Mouse (Mus musculus): Measurements from ENCODE around the gene Nfatc2. TPM values are rescaled to one million over a fixed set of nuclear protein-coding genes. Genes with fewer than 3 reads are reported as not detected.
A peak's percentile ranks its signal among the peaks of the same experiment; 100 is the strongest.

Nfatc2 gene
- polyA plus RNA-seq, 1 experiment from 2014 or later = 2.6 TPM

DNA sequence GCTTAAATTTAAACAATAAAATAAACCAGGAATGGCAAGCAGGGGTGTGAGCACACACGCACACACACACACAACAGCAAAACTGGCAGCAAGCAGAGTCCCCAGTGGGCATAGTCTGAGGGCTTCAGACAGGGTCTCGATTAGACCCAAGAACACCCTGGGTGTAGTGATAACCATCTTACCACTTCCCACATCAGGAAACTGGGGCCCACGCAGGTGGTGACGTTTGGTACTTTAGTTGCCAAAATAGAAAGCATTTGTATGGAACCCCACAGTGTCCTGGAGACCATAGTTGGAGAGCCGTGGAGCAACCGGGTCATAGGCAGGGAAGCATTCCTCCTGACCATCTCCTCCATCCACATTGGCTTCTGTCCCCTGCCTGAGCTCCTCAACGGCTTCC lies 5.8 kb downstream of the Nfatc2 start:
- no peak for DNase-seq

DNA sequence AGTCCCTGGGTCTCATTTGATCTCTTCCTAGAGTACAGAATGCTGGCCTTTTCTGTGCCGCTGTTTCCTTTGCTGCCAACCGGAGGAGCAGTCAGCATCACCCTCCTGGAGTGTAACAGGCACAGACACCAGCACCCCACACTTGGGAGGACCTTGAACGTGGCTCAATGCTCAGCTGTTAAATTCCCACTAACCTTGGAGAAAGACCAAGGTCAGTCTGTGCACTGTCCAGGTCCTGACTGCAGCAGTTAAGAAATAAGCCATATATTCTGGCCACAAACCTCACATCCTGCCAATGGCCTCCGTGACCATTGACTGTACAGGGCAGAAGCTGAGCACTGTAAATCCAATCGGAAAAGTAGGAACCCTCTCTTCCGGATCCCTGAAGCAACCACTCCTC lies 7.8 kb downstream of the Nfatc2 start:
- Histone ChIP-seq H3K9ac (replicated peaks; ENCODE audit: low read length) (no peak overlapping the region), H3K4me3 (replicated peaks; ENCODE audit: low read depth, low read length) (no peak overlapping the region), H3K9me3 (ENCODE audit: control insufficient read depth, low read length) (no peaks in the 10 kb centered on the region), H3K27me3 (ENCODE audit: control insufficient read depth, insufficient read depth, low read length) (peaks cover 16% of the 10 kb centered on the region), H3K4me1 (ENCODE audit: control insufficient read depth, insufficient read depth, low read length) (peaks cover 18% of the 10 kb centered on the region), H3K36me3 (ENCODE audit: control insufficient read depth, insufficient read depth, low read length) (no peaks in the 10 kb centered on the region), H3K4me2 (ENCODE audit: low read length) (no peak overlapping the region), H3K27ac (replicated peaks; ENCODE audit: low read depth, low read length) (no peak overlapping the region)
- ATAC-seq (ENCODE audit: low FRiP score, low TSS enrichment) = no peak
- no peak for DNase-seq
- WGBS = 84% methylated on average over 6 of the region's 6 CpGs

More for the DNA sequence above, 5.8 kb downstream of the Nfatc2 start:
- Histone ChIP-seq H3K4me1 (ENCODE audit: control insufficient read depth, insufficient read depth, low read length) (peaks cover 3% of the 10 kb centered on the region; the same call in 1 of the 2 replicates), H3K36me3 (ENCODE audit: control insufficient read depth, insufficient read depth, low read length) (no peaks in the 10 kb centered on the region), H3K27me3 (ENCODE audit: control insufficient read depth, insufficient read depth, low read length) (peaks cover 8% of the 10 kb centered on the region; the same call in 1 of the 2 replicates), H3K9me3 (ENCODE audit: control insufficient read depth, low read length) (no peaks in the 10 kb centered on the region), H3K4me3 (replicated peaks; ENCODE audit: low read depth, low read length) (no peak overlapping the region), H3K9ac (replicated peaks; ENCODE audit: low read length) (no peak overlapping the region), H3K4me2 (ENCODE audit: low read length) (no peak overlapping the region), H3K27ac (replicated peaks; ENCODE audit: low read depth, low read length) (no peak overlapping the region)
- 82% methylated on average over 7 of the region's 7 CpGs for WGBS
- no peak for ATAC-seq (ENCODE audit: low FRiP score, low TSS enrichment)

DNA sequence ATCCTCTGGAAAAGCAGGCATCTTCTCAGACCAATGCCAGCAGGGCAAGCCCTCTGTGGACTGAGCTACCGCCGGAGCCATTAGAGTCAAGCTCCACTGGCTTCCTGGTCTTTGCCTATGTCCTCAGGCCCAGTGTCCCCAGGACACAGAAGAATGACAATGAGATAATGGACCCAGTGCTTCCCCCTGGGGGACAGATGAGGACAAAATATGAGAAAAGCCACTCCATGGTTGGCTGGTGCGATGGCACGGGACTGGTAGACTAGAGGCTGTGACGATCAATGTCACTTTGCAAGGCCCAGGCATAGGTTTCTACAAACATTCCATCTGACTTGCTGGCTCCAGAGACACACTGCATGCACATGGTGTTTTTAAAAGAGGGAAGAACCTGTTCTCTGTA lies 8.5 kb downstream of the Nfatc2 start:
- no peak overlapping the region for H3K27ac ChIP-seq (replicated peaks; ENCODE audit: low read depth, low read length)
- peaks cover 21% of the 10 kb centered on the region for H3K4me1 ChIP-seq (ENCODE audit: control insufficient read depth, insufficient read depth, low read length)
- H3K4me3 ChIP-seq (replicated peaks; ENCODE audit: low read depth, low read length) = no peak overlapping the region
- peaks cover 16% of the 10 kb centered on the region for H3K27me3 ChIP-seq (ENCODE audit: control insufficient read depth, insufficient read depth, low read length)
- H3K4me2 ChIP-seq (ENCODE audit: low read length) = no peak overlapping the region
- H3K36me3 ChIP-seq (ENCODE audit: control insufficient read depth, insufficient read depth, low read length) = no peaks in the 10 kb centered on the region
- no peaks in the 10 kb centered on the region for H3K9me3 ChIP-seq (ENCODE audit: control insufficient read depth, low read length)
- WGBS = 78% methylated on average over 5 of the region's 5 CpGs
- H3K9ac ChIP-seq (replicated peaks; ENCODE audit: low read length) = no peak overlapping the region
- ATAC-seq (ENCODE audit: low FRiP score, low TSS enrichment) = no peak
- DNase-seq = no peak

DNA sequence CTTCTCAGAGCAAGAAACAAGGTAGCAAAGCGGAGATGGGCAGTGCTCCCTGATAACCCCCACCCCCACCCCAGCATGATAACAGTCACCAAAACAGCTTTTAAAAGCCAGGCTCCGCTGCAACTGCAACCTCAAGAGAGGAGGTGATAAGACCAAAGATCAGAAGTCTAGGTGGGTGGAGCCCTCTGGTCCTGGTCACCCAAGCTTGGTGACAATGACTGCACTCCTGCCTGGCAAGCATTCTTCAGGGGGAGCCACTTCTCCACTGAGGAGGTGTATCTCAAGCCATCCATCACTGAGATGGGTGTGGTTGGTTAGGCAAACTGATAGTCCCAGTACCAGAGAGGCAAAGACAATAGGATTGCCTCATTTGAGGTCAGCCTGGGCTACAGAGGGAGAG lies 10.4 kb downstream of the Nfatc2 start:
- Histone ChIP-seq H3K27me3 (ENCODE audit: control insufficient read depth, insufficient read depth, low read length) (peaks cover 16% of the 10 kb centered on the region), H3K27ac (replicated peaks; ENCODE audit: low read depth, low read length) (no peak overlapping the region), H3K4me3 (replicated peaks; ENCODE audit: low read depth, low read length) (no peak overlapping the region), H3K9ac (replicated peaks; ENCODE audit: low read length) (no peak overlapping the region), H3K9me3 (ENCODE audit: control insufficient read depth, low read length) (no peaks in the 10 kb centered on the region), H3K36me3 (ENCODE audit: control insufficient read depth, insufficient read depth, low read length) (no peaks in the 10 kb centered on the region), H3K4me2 (ENCODE audit: low read length) (no peak overlapping the region), H3K4me1 (ENCODE audit: control insufficient read depth, insufficient read depth, low read length) (peaks cover 23% of the 10 kb centered on the region)
- 72% methylated on average over 2 of the region's 2 CpGs for WGBS
- no peak for ATAC-seq (ENCODE audit: low FRiP score, low TSS enrichment)
- no peak for DNase-seq

DNA sequence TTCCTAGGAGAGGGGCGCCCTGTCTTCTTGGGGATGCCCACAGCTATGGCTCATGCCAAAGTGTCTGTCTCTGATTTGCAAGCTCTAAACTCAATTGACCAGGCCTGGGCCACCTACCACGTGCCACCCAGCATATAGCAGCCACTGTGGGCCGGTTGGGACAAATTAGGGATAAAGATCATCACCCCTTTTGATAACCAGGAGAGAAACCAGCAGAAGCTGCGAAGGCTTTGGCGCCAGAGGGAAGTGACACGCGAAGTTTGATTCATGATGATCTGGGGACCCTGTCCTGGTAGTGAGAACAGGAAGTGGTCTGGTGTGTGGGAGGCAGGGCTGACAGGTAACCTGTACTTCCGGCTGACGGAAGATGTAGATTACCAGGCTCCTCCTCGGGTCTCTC lies 10.9 kb downstream of the Nfatc2 start:
- 53% methylated on average over 10 of the region's 10 CpGs for WGBS

DNA sequence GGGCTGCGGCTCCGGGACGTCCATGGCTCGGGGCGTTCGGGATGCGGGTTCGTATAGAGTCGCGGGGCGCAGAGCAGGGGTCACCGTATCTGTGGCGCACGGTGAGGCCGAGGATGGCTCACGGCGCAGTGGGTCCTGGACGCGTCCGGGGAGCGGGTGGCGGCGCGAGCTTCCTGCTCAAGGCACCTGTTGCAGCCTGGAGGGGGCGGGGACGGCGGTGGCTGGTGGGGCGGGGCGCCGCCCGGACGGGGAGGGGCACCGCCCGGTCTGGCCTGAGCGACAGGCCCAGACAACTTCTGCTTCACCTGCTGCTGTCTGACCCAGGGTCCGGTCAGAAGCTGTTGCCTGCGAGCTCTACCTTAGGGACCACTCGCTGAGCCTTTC lies 11.3 kb downstream of the Nfatc2 start:
- peak overlapping the region; percentile 59 for H3K4me2 ChIP-seq (ENCODE audit: low read length)

More for the DNA sequence above, 10.9 kb downstream of the Nfatc2 start:
- Histone ChIP-seq H3K4me3 (replicated peaks; ENCODE audit: low read depth, low read length) (peak overlapping the region; percentile 28), H3K27ac (replicated peaks; ENCODE audit: low read depth, low read length) (no peak overlapping the region), H3K4me2 (ENCODE audit: low read length) (peak overlapping the region; percentile 59), H3K27me3 (ENCODE audit: control insufficient read depth, insufficient read depth, low read length) (peaks cover 16% of the 10 kb centered on the region), H3K9me3 (ENCODE audit: control insufficient read depth, low read length) (no peaks in the 10 kb centered on the region), H3K4me1 (ENCODE audit: control insufficient read depth, insufficient read depth, low read length) (peaks cover 23% of the 10 kb centered on the region), H3K9ac (replicated peaks; ENCODE audit: low read length) (no peak overlapping the region), H3K36me3 (ENCODE audit: control insufficient read depth, insufficient read depth, low read length) (no peaks in the 10 kb centered on the region)
- ATAC-seq (ENCODE audit: low FRiP score, low TSS enrichment) = no peak
- no peak for DNase-seq

DNA sequence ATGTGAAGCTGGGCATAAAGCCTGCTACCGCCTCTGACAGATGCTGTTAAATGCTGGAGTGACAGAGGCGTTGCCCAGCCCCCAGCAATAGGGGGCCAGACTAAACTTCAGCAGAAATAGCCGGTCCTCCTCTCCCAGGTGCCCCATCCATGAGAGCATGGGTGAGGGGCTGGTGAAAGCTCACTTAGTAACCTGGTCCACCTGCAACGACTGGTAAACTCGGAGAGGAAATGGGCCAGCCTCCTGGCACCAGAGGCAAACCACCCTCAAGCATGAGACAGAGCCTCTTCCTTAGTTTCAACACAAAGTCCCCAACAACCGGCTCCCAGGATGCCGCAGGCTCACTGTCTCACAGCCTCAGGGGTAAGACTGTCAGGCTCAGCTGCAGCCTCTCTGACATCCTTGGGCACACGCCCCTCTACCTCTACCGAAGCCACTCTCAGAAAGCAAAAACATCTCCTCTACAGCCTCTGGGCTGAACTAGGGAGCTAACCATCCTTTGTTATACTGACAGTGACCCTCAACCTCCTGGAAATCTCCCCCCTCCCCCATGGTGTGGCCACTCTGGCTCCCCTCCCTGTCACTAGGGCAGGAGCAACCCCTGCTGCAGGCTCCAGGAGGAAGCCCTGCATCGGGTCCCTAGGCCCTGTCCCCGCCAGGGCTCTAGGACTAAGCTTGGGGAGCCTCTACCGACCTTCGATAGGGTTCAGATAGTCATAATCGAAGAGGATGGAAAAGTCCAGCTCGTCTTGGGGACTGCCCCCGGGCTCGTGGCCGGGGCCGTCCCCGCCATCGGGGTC lies 11.9 kb downstream of the Nfatc2 start:
- peaks cover 24% of the 10 kb centered on the region for H3K4me1 ChIP-seq (ENCODE audit: control insufficient read depth, insufficient read depth, low read length)
- H3K27me3 ChIP-seq (ENCODE audit: control insufficient read depth, insufficient read depth, low read length) = peaks cover 16% of the 10 kb centered on the region
- no peaks in the 10 kb centered on the region for H3K9me3 ChIP-seq (ENCODE audit: control insufficient read depth, low read length)
- H3K4me3 ChIP-seq (replicated peaks; ENCODE audit: low read depth, low read length) = peak overlapping the region; percentile 28
- WGBS = 3% methylated on average over 21 of the region's 21 CpGs
- peak overlapping the region; percentile 59 for H3K4me2 ChIP-seq (ENCODE audit: low read length)
- no peak for ATAC-seq (ENCODE audit: low FRiP score, low TSS enrichment)
- DNase-seq = no peak
- H3K27ac ChIP-seq (replicated peaks; ENCODE audit: low read depth, low read length) = no peak overlapping the region
- no peak overlapping the region for H3K9ac ChIP-seq (replicated peaks; ENCODE audit: low read length)
- no peaks in the 10 kb centered on the region for H3K36me3 ChIP-seq (ENCODE audit: control insufficient read depth, insufficient read depth, low read length)

More for the DNA sequence above, 11.3 kb downstream of the Nfatc2 start:
- Histone ChIP-seq H3K9ac (replicated peaks; ENCODE audit: low read length) (no peak overlapping the region), H3K4me1 (ENCODE audit: control insufficient read depth, insufficient read depth, low read length) (peaks cover 23% of the 10 kb centered on the region), H3K4me3 (replicated peaks; ENCODE audit: low read depth, low read length) (peak overlapping the region; percentile 28), H3K27me3 (ENCODE audit: control insufficient read depth, insufficient read depth, low read length) (peaks cover 16% of the 10 kb centered on the region), H3K36me3 (ENCODE audit: control insufficient read depth, insufficient read depth, low read length) (no peaks in the 10 kb centered on the region), H3K27ac (replicated peaks; ENCODE audit: low read depth, low read length) (no peak overlapping the region), H3K9me3 (ENCODE audit: control insufficient read depth, low read length) (no peaks in the 10 kb centered on the region)
- DNase-seq (no peak), ATAC-seq (ENCODE audit: low FRiP score, low TSS enrichment) (no peak)
- 2% methylated on average over 36 of the region's 38 CpGs for WGBS

DNA sequence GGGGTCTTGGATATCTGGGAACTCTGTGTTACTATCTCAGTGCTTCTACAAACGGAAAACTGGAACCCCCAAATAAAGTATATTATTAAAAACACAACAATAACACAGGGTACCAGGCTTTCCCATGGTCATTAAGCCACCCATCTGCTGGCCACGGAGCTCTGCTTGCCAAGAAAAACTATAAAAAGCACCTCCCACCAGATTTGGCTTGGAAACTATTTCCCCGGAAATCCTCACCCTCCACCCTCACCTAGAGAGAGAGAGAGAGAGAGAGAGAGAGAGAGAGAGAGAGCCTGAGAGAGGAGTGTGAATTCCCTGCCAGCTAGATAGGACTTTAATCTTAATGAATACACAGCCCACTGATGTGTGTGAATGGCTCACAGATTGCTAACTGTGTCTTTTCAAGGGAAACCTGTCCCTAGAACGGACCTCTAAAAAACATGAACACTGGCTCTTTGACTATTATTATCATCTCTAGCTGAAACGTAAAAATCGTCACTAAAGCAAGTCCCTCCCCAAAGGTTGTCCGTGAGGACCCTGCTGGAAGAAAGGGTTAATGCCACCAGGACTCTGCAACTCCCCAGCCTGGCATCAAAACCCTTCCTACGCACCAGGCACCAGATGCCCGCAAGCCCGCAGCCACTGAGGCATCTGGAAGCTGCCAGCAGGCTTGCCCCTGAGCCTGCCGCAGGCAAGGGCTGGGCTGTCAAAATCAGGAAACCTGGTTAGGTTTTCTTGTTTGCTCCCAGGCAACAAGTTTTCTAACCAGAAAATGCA lies 12.7 kb downstream of the Nfatc2 start:
- H3K4me1 ChIP-seq (ENCODE audit: control insufficient read depth, insufficient read depth, low read length) = peaks cover 28% of the 10 kb centered on the region
- no peak overlapping the region for H3K4me3 ChIP-seq (replicated peaks; ENCODE audit: low read depth, low read length)
- ATAC-seq (ENCODE audit: low FRiP score, low TSS enrichment) (no peak), DNase-seq (peak; percentile 66)
- no peaks in the 10 kb centered on the region for H3K36me3 ChIP-seq (ENCODE audit: control insufficient read depth, insufficient read depth, low read length)
- H3K9me3 ChIP-seq (ENCODE audit: control insufficient read depth, low read length) = no peaks in the 10 kb centered on the region
- no peak overlapping the region for H3K9ac ChIP-seq (replicated peaks; ENCODE audit: low read length)
- H3K27ac ChIP-seq (replicated peaks; ENCODE audit: low read depth, low read length) = no peak overlapping the region
- H3K27me3 ChIP-seq (ENCODE audit: control insufficient read depth, insufficient read depth, low read length) = peaks cover 16% of the 10 kb centered on the region
- WGBS = 50% methylated on average over 11 of the region's 11 CpGs
- no peak overlapping the region for H3K4me2 ChIP-seq (ENCODE audit: low read length)

Data from midbrain, embryonic 14.5 days (tissue).